Mouse (Mus musculus): Measurements from ENCODE around the gene Adarb2. TPM values are rescaled to one million over a fixed set of nuclear protein-coding genes. Genes with fewer than 3 reads are reported as not detected.
A peak's percentile ranks its signal among the peaks of the same experiment; 100 is the strongest.

Adarb2 gene
- polyA plus RNA-seq (2014; fragmentation: Nextera tagmentation; extraction: Ambion mirVana) = 0.68 and 1.0 TPM in 2 replicates

- Histone ChIP-seq H3K27ac (replicated peaks; ENCODE audit: low read depth, low read length) (no peak within 1 kb of the TSS), H3K4me1 (ENCODE audit: control insufficient read depth, insufficient read depth, low read length) (0 out of 2 replicates have a peak, but pooled peaks cover 2% of the 10 kb centered on the region), H3K9ac (ENCODE audit: low read length) (peak within 1 kb of the TSS; percentile 38; the same call in 1 of the 2 replicates), H3K36me3 (ENCODE audit: control insufficient read depth, insufficient read depth, low read length) (no peaks in the 10 kb centered on the region), H3K27me3 (ENCODE audit: control insufficient read depth, insufficient read depth, low read length) (peaks cover 5% of the 10 kb centered on the region; the same call in 1 of the 2 replicates), H3K4me2 (ENCODE audit: low read depth, severe bottlenecking) (peak within 1 kb of the TSS; percentile 58), H3K9me3 (ENCODE audit: control insufficient read depth, low read length) (no peaks in the 10 kb centered on the region), H3K4me3 (ENCODE audit: low read depth, low read length) (peak within 1 kb of the TSS; percentile 25)
- ATAC-seq (ENCODE audit: insufficient number of reproducible peaks, low FRiP score, low TSS enrichment, low read depth) = 0 out of 2 replicates have a peak, but pooled peaks have one; percentile 67
- DNase-seq (ENCODE audit: low spot score) = peak; percentile 58
- under 1% methylated on average over 26 of the region's 26 CpGs for whole genome bisulfite sequencing
Observed at GRCm38 (mm10) chr13:8202681-8203476, at the start of gene Adarb2. Adarb2 (plus strand) TSS chr13:8202866.

GRCm38 (mm10) chr13:8173800-8174199, 28.9 kb upstream of the Adarb2 start:
- Histone ChIP-seq H3K9ac (ENCODE audit: low read length) (no peak overlapping the region), H3K4me3 (ENCODE audit: low read depth, low read length) (no peak overlapping the region), H3K4me2 (ENCODE audit: low read depth, severe bottlenecking) (no peak overlapping the region), H3K9me3 (ENCODE audit: control insufficient read depth, low read length) (no peaks in the 10 kb centered on the region), H3K4me1 (ENCODE audit: control insufficient read depth, insufficient read depth, low read length) (no peaks in the 10 kb centered on the region), H3K27ac (replicated peaks; ENCODE audit: low read depth, low read length) (no peak overlapping the region), H3K27me3 (ENCODE audit: control insufficient read depth, insufficient read depth, low read length) (no peaks in the 10 kb centered on the region), H3K36me3 (ENCODE audit: control insufficient read depth, insufficient read depth, low read length) (no peaks in the 10 kb centered on the region)
- 74% methylated on average over 1 of the region's 1 CpGs for WGBS
- no peak for ATAC-seq (ENCODE audit: insufficient number of reproducible peaks, low FRiP score, low TSS enrichment, low read depth)
- no peak for DNase-seq (ENCODE audit: low spot score)

- no peak overlapping the region for H3K4me2 ChIP-seq (ENCODE audit: low read depth, severe bottlenecking)
- H3K4me3 ChIP-seq (ENCODE audit: low read depth, low read length) = no peak overlapping the region
- no peak for ATAC-seq (ENCODE audit: insufficient number of reproducible peaks, low FRiP score, low TSS enrichment, low read depth)
- H3K4me1 ChIP-seq (ENCODE audit: control insufficient read depth, insufficient read depth, low read length) = no peaks in the 10 kb centered on the region
- 70% methylated on average over 7 of the region's 7 CpGs for WGBS
- H3K27ac ChIP-seq (replicated peaks; ENCODE audit: low read depth, low read length) = no peak overlapping the region
- no peak for DNase-seq (ENCODE audit: low spot score)
- no peaks in the 10 kb centered on the region for H3K36me3 ChIP-seq (ENCODE audit: control insufficient read depth, insufficient read depth, low read length)
- no peaks in the 10 kb centered on the region for H3K9me3 ChIP-seq (ENCODE audit: control insufficient read depth, low read length)
- no peaks in the 10 kb centered on the region for H3K27me3 ChIP-seq (ENCODE audit: control insufficient read depth, insufficient read depth, low read length)
- H3K9ac ChIP-seq (ENCODE audit: low read length) = no peak overlapping the region
Observed at GRCm38 (mm10) chr13:8191977-8192376, 10.7 kb upstream of the Adarb2 start.

- Histone ChIP-seq H3K4me3 (ENCODE audit: low read depth, low read length) (no peak overlapping the region), H3K4me2 (ENCODE audit: low read depth, severe bottlenecking) (no peak overlapping the region), H3K36me3 (ENCODE audit: control insufficient read depth, insufficient read depth, low read length) (no peaks in the 10 kb centered on the region), H3K27ac (replicated peaks; ENCODE audit: low read depth, low read length) (no peak overlapping the region), H3K27me3 (ENCODE audit: control insufficient read depth, insufficient read depth, low read length) (peaks cover 5% of the 10 kb centered on the region; the same call in 1 of the 2 replicates), H3K9me3 (ENCODE audit: control insufficient read depth, low read length) (no peaks in the 10 kb centered on the region), H3K4me1 (ENCODE audit: control insufficient read depth, insufficient read depth, low read length) (0 out of 2 replicates have a peak, but pooled peaks cover 2% of the 10 kb centered on the region), H3K9ac (ENCODE audit: low read length) (no peak overlapping the region)
- WGBS = 59% methylated on average over 3 of the region's 3 CpGs
- ATAC-seq (ENCODE audit: insufficient number of reproducible peaks, low FRiP score, low TSS enrichment, low read depth) (no peak), DNase-seq (ENCODE audit: low spot score) (no peak)
Observed at GRCm38 (mm10) chr13:8199186-8199880, 3.3 kb upstream of the Adarb2 start.

GRCm38 (mm10) chr13:8203477-8203813, 779 bp downstream of the Adarb2 start:
- DNase-seq (ENCODE audit: low spot score) = no peak
- H3K9me3 ChIP-seq (ENCODE audit: control insufficient read depth, low read length) = no peaks in the 10 kb centered on the region
- no peaks in the 10 kb centered on the region for H3K36me3 ChIP-seq (ENCODE audit: control insufficient read depth, insufficient read depth, low read length)
- peak overlapping the region; percentile 58 for H3K4me2 ChIP-seq (ENCODE audit: low read depth, severe bottlenecking)
- H3K4me1 ChIP-seq (ENCODE audit: control insufficient read depth, insufficient read depth, low read length) = 0 out of 2 replicates have a peak, but pooled peaks cover 2% of the 10 kb centered on the region
- H3K27me3 ChIP-seq (ENCODE audit: control insufficient read depth, insufficient read depth, low read length) = peaks cover 5% of the 10 kb centered on the region; the same call in 1 of the 2 replicates
- H3K9ac ChIP-seq (ENCODE audit: low read length) = no peak overlapping the region
- peak overlapping the region; percentile 25 for H3K4me3 ChIP-seq (ENCODE audit: low read depth, low read length)
- no peak for ATAC-seq (ENCODE audit: insufficient number of reproducible peaks, low FRiP score, low TSS enrichment, low read depth)
- whole genome bisulfite sequencing = 5% methylated on average over 4 of the region's 4 CpGs
- no peak overlapping the region for H3K27ac ChIP-seq (replicated peaks; ENCODE audit: low read depth, low read length)

- no peaks in the 10 kb centered on the region for H3K36me3 ChIP-seq (ENCODE audit: control insufficient read depth, insufficient read depth, low read length)
- ATAC-seq (ENCODE audit: insufficient number of reproducible peaks, low FRiP score, low TSS enrichment, low read depth) (no peak), DNase-seq (ENCODE audit: low spot score) (no peak)
- no peaks in the 10 kb centered on the region for H3K9me3 ChIP-seq (ENCODE audit: control insufficient read depth, low read length)
- no peak overlapping the region for H3K27ac ChIP-seq (replicated peaks; ENCODE audit: low read depth, low read length)
- WGBS = 76% methylated on average over 16 of the region's 16 CpGs
- no peak overlapping the region for H3K4me2 ChIP-seq (ENCODE audit: low read depth, severe bottlenecking)
- peaks cover 5% of the 10 kb centered on the region; the same call in 1 of the 2 replicates for H3K27me3 ChIP-seq (ENCODE audit: control insufficient read depth, insufficient read depth, low read length)
- H3K9ac ChIP-seq (ENCODE audit: low read length) = no peak overlapping the region
- H3K4me3 ChIP-seq (ENCODE audit: low read depth, low read length) = no peak overlapping the region
- H3K4me1 ChIP-seq (ENCODE audit: control insufficient read depth, insufficient read depth, low read length) = 0 out of 2 replicates have a peak, but pooled peaks cover 2% of the 10 kb centered on the region
Observed at GRCm38 (mm10) chr13:8207337-8207736, 4.7 kb downstream of the Adarb2 start.

GRCm38 (mm10) chr13:8210776-8211175, 8.1 kb downstream of the Adarb2 start:
- 82% methylated on average over 4 of the region's 4 CpGs for WGBS
- Histone ChIP-seq H3K9me3 (ENCODE audit: control insufficient read depth, low read length) (no peaks in the 10 kb centered on the region), H3K4me1 (ENCODE audit: control insufficient read depth, insufficient read depth, low read length) (no peaks in the 10 kb centered on the region), H3K36me3 (ENCODE audit: control insufficient read depth, insufficient read depth, low read length) (no peaks in the 10 kb centered on the region), H3K27ac (replicated peaks; ENCODE audit: low read depth, low read length) (no peak overlapping the region), H3K27me3 (ENCODE audit: control insufficient read depth, insufficient read depth, low read length) (no peaks in the 10 kb centered on the region), H3K4me2 (ENCODE audit: low read depth, severe bottlenecking) (no peak overlapping the region), H3K4me3 (ENCODE audit: low read depth, low read length) (no peak overlapping the region), H3K9ac (ENCODE audit: low read length) (no peak overlapping the region)
- no peak for DNase-seq (ENCODE audit: low spot score)
- no peak for ATAC-seq (ENCODE audit: insufficient number of reproducible peaks, low FRiP score, low TSS enrichment, low read depth)

GRCm38 (mm10) chr13:8238871-8239270, 36.2 kb downstream of the Adarb2 start:
- no peak for ATAC-seq (ENCODE audit: insufficient number of reproducible peaks, low FRiP score, low TSS enrichment, low read depth)

More at GRCm38 (mm10) chr13:8238871-8239270, 36.2 kb downstream of the Adarb2 start:
- H3K4me2 ChIP-seq (ENCODE audit: low read depth, severe bottlenecking) = no peak overlapping the region
- no peak overlapping the region for H3K27ac ChIP-seq (replicated peaks; ENCODE audit: low read depth, low read length)
- H3K9me3 ChIP-seq (ENCODE audit: control insufficient read depth, low read length) = no peaks in the 10 kb centered on the region
- H3K9ac ChIP-seq (ENCODE audit: low read length) = no peak overlapping the region
- no peak overlapping the region for H3K4me3 ChIP-seq (ENCODE audit: low read depth, low read length)
- DNase-seq (ENCODE audit: low spot score) = no peak
- WGBS = 62% methylated on average over 1 of the region's 1 CpGs
- H3K27me3 ChIP-seq (ENCODE audit: control insufficient read depth, insufficient read depth, low read length) = no peaks in the 10 kb centered on the region
- H3K36me3 ChIP-seq (ENCODE audit: control insufficient read depth, insufficient read depth, low read length) = no peaks in the 10 kb centered on the region
- H3K4me1 ChIP-seq (ENCODE audit: control insufficient read depth, insufficient read depth, low read length) = no peaks in the 10 kb centered on the region

Data from limb, embryonic 11.5 days (tissue).